Mouse (Mus musculus): Measurements from ENCODE around the gene Hoxd13. TPM values are rescaled to one million over a fixed set of nuclear protein-coding genes. Genes with fewer than 3 reads are reported as not detected.

The Hoxd13 gene
- polyA plus RNA-seq (2012; ENCODE audit: insufficient read depth, low replicate concordance) = not detected in 2 replicates

GRCm38 (mm10) chr2:74667842-74668357, at the start of gene Hoxd13:
TSS of gene Hoxd13 (plus strand) at chr2:74668310.
- Histone ChIP-seq H3K9me3 (peaks cover 4% of the 10 kb centered on the region; the same call in 1 of the 2 replicates), H3K4me1 (peaks cover 45% of the 10 kb centered on the region), H3K27me3 (replicated peaks) (peaks cover 94% of the 10 kb centered on the region), H3K36me3 (replicated peaks; ENCODE audit: low read length) (no peaks in the 10 kb centered on the region), H3K4me3 (replicated peaks) (peak within 1 kb of the TSS; percentile 81)
- no peak for TF ChIP-seq GATA1 (IDR thresholded peaks at IDR 0.05; ENCODE audit: borderline replicate concordance, low read length)
- TF ChIP-seq FLI1 (IDR thresholded peaks at IDR 0.05; ENCODE audit: low read length) = no peak

- no peak overlapping the region for H3K4me3 ChIP-seq (replicated peaks)
- H3K4me1 ChIP-seq = no peaks in the 10 kb centered on the region
- no peaks in the 10 kb centered on the region for H3K36me3 ChIP-seq (replicated peaks; ENCODE audit: low read length)
- no peaks in the 10 kb centered on the region for H3K9me3 ChIP-seq
- TF ChIP-seq GATA1 (IDR thresholded peaks at IDR 0.05; ENCODE audit: borderline replicate concordance, low read length) = no peak
- no peak for TF ChIP-seq FLI1 (IDR thresholded peaks at IDR 0.05; ENCODE audit: low read length)
- peaks cover 5% of the 10 kb centered on the region for H3K27me3 ChIP-seq (replicated peaks)
Measured at GRCm38 (mm10) chr2:74619676-74620246, 48.3 kb upstream of the Hoxd13 start.

GRCm38 (mm10) chr2:74620368-74620767, 47.7 kb upstream of the Hoxd13 start:
- no peaks in the 10 kb centered on the region for H3K4me1 ChIP-seq
- peaks cover 4% of the 10 kb centered on the region for H3K9me3 ChIP-seq
- H3K36me3 ChIP-seq (replicated peaks; ENCODE audit: low read length) = no peaks in the 10 kb centered on the region
- peaks cover 5% of the 10 kb centered on the region for H3K27me3 ChIP-seq (replicated peaks)
- H3K4me3 ChIP-seq (replicated peaks) = no peak overlapping the region
- no peak for TF ChIP-seq FLI1 (IDR thresholded peaks at IDR 0.05; ENCODE audit: low read length)
- TF ChIP-seq GATA1 (IDR thresholded peaks at IDR 0.05; ENCODE audit: borderline replicate concordance, low read length) = no peak

GRCm38 (mm10) chr2:74635412-74635811, 32.7 kb upstream of the Hoxd13 start:
- no peaks in the 10 kb centered on the region for H3K4me1 ChIP-seq
- no peak overlapping the region for H3K4me3 ChIP-seq (replicated peaks)
- peaks cover 29% of the 10 kb centered on the region for H3K9me3 ChIP-seq
- H3K36me3 ChIP-seq (replicated peaks; ENCODE audit: low read length) = no peaks in the 10 kb centered on the region
- peaks cover 7% of the 10 kb centered on the region for H3K27me3 ChIP-seq (replicated peaks)
- TF ChIP-seq GATA1 (IDR thresholded peaks at IDR 0.05; ENCODE audit: borderline replicate concordance, low read length) = no peak
- TF ChIP-seq FLI1 (IDR thresholded peaks at IDR 0.05; ENCODE audit: low read length) = no peak

- H3K27me3 ChIP-seq (replicated peaks) = peaks cover 41% of the 10 kb centered on the region
- no peak for TF ChIP-seq FLI1 (IDR thresholded peaks at IDR 0.05; ENCODE audit: low read length)
- TF ChIP-seq GATA1 (IDR thresholded peaks at IDR 0.05; ENCODE audit: borderline replicate concordance, low read length) = no peak
- no peak overlapping the region for H3K4me3 ChIP-seq (replicated peaks)
- H3K36me3 ChIP-seq (replicated peaks; ENCODE audit: low read length) = no peaks in the 10 kb centered on the region
- H3K4me1 ChIP-seq = peaks cover 9% of the 10 kb centered on the region; the same call in 1 of the 2 replicates
- peaks cover 15% of the 10 kb centered on the region for H3K9me3 ChIP-seq
Measured at GRCm38 (mm10) chr2:74642431-74642830, 25.7 kb upstream of the Hoxd13 start.

GRCm38 (mm10) chr2:74645631-74646030, 22.5 kb upstream of the Hoxd13 start:
- Histone ChIP-seq H3K4me1 (peaks cover 23% of the 10 kb centered on the region), H3K27me3 (replicated peaks) (peaks cover 67% of the 10 kb centered on the region), H3K36me3 (replicated peaks; ENCODE audit: low read length) (no peaks in the 10 kb centered on the region), H3K9me3 (peaks cover 18% of the 10 kb centered on the region), H3K4me3 (replicated peaks) (no peak overlapping the region)
- TF ChIP-seq GATA1 (IDR thresholded peaks at IDR 0.05; ENCODE audit: borderline replicate concordance, low read length) = no peak
- no peak for TF ChIP-seq FLI1 (IDR thresholded peaks at IDR 0.05; ENCODE audit: low read length)

GRCm38 (mm10) chr2:74647082-74647864, 20.8 kb upstream of the Hoxd13 start:
- Histone ChIP-seq H3K4me3 (replicated peaks) (no peak overlapping the region), H3K27me3 (replicated peaks) (peaks cover 82% of the 10 kb centered on the region), H3K9me3 (peaks cover 18% of the 10 kb centered on the region), H3K4me1 (peaks cover 23% of the 10 kb centered on the region), H3K36me3 (replicated peaks; ENCODE audit: low read length) (no peaks in the 10 kb centered on the region)
- TF ChIP-seq GATA1 (IDR thresholded peaks at IDR 0.05; ENCODE audit: borderline replicate concordance, low read length) (no peak), FLI1 (IDR thresholded peaks at IDR 0.05; ENCODE audit: low read length) (no peak)

GRCm38 (mm10) chr2:74652996-74653340, 15.1 kb upstream of the Hoxd13 start:
- H3K9me3 ChIP-seq = peaks cover 3% of the 10 kb centered on the region
- H3K4me3 ChIP-seq (replicated peaks) = no peak overlapping the region
- peaks cover 95% of the 10 kb centered on the region for H3K27me3 ChIP-seq (replicated peaks)
- H3K4me1 ChIP-seq = peaks cover 41% of the 10 kb centered on the region
- no peaks in the 10 kb centered on the region for H3K36me3 ChIP-seq (replicated peaks; ENCODE audit: low read length)
- no peak for TF ChIP-seq FLI1 (IDR thresholded peaks at IDR 0.05; ENCODE audit: low read length)
- no peak for TF ChIP-seq GATA1 (IDR thresholded peaks at IDR 0.05; ENCODE audit: borderline replicate concordance, low read length)

GRCm38 (mm10) chr2:74653781-74654535, 14.2 kb upstream of the Hoxd13 start:
- peaks cover 6% of the 10 kb centered on the region; the same call in 1 of the 2 replicates for H3K9me3 ChIP-seq
- H3K27me3 ChIP-seq (replicated peaks) = peaks cover 95% of the 10 kb centered on the region
- TF ChIP-seq FLI1 (IDR thresholded peaks at IDR 0.05; ENCODE audit: low read length) (no peak), GATA1 (IDR thresholded peaks at IDR 0.05; ENCODE audit: borderline replicate concordance, low read length) (no peak)

More at GRCm38 (mm10) chr2:74653781-74654535, 14.2 kb upstream of the Hoxd13 start:
- H3K4me3 ChIP-seq (replicated peaks) = no peak overlapping the region
- H3K4me1 ChIP-seq = peaks cover 44% of the 10 kb centered on the region
- H3K36me3 ChIP-seq (replicated peaks; ENCODE audit: low read length) = no peaks in the 10 kb centered on the region

Measured in megakaryocyte, embryonic 14.5 days (primary cell).